Mouse (Mus musculus) limb, embryonic 13.5 days (tissue): Measurements from ENCODE around the gene Chd1. TPM values are rescaled to one million over a fixed set of nuclear protein-coding genes. Genes with fewer than 3 reads are reported as not detected.
A peak's percentile ranks its signal among the peaks of the same experiment; 100 is the strongest.
"Not testable (repeated sequence)": the region's sequence is repeated elsewhere in the genome, so short reads cannot be mapped to it uniquely, and the experiment has no call there.

Experiments
- ATAC-seq: fragments of 200-750 bp; cut with Nextera tagmentation; 2 replicates; pipeline ENCODE4 v1.8.0; 2017; ENCODE audit warnings: low read depth, moderate number of reproducible peaks, moderate TSS enrichment; ENCODE audit not compliant: low FRiP score
- H3K27ac ChIP-seq: fragments of 300-500 bp; sonication (generic); 2 replicates; pipeline ENCODE4 v1.5.1; 2015; ENCODE audit warnings: inconsistent platforms, mild to moderate bottlenecking, moderate library complexity
- H3K27me3 ChIP-seq: fragments of 300-500 bp; sonication (generic); 2 replicates; pipeline ENCODE4 v1.6.1; 2015; ENCODE audit warnings: mild to moderate bottlenecking, inconsistent platforms
- H3K36me3 ChIP-seq: fragments of 300-500 bp; sonication (generic); 2 replicates; pipeline ENCODE4 v1.6.1; 2015; ENCODE audit warnings: inconsistent platforms, mild to moderate bottlenecking, moderate library complexity
- H3K4me1 ChIP-seq: fragments of 300-500 bp; sonication (generic); 2 replicates; pipeline ENCODE4 v1.6.1; 2015; ENCODE audit warnings: inconsistent platforms
- H3K4me2 ChIP-seq: fragments of 300-500 bp; sonication (generic); replicated peaks from 2 replicates; pipeline ENCODE4 v1.6.1; 2015; ENCODE audit warnings: inconsistent platforms, mild to moderate bottlenecking, moderate library complexity
- H3K4me3 ChIP-seq: fragments of 300-500 bp; sonication (generic); 2 replicates; pipeline ENCODE4 v1.5.1; 2015; ENCODE audit warnings: moderate library complexity, mild to moderate bottlenecking, inconsistent platforms
- H3K9ac ChIP-seq: fragments of 300-500 bp; sonication (generic); 2 replicates; pipeline ENCODE4 v1.6.1; 2015; ENCODE audit warnings: mild to moderate bottlenecking, inconsistent platforms
- H3K9me3 ChIP-seq: fragments of 300-500 bp; sonication (generic); 2 replicates; pipeline ENCODE4 v1.6.1; 2016; ENCODE audit warnings: inconsistent platforms
- WGBS: fragments of 180-500 bp; shearing (Covaris S2); methylation state at CpG from one replicate; pipeline ENCODE4 v1.1.7; 2015; 5-methylcytosine and 5-hydroxymethylcytosine counted together
- polyA plus RNA-seq: library from polyadenylated mRNA; unstranded; fragments of >200 nt; fragmentation: Nextera tagmentation; extraction: Ambion mirVana; gene quantifications from 2 replicates; pipeline ENCODE4 v1.2.1, GENCODE M21; 2015

The Chd1 gene
- polyA plus RNA-seq, 1 experiment from 2014 or later, result 31.3 TPM

DNA sequence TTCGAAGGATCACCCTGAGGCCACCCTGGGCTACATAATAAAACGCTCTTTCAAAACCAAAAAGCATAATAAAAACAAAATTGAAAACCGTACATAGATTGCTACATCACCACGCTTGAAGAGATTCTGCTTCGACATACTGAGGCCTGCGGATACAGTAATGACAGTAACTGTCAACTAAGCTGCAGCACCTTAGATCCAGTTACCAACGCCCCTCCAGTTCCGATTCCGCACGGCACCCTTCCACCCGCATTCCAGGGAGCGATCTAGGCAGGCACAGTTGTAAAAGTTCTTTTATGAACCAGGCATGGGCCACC is 651 bp upstream of the Chd1 start:
- peak overlapping the region; percentile 94 for H3K27ac ChIP-seq
- no peaks in the 10 kb centered on the region for H3K9me3 ChIP-seq
- peaks cover 13% of the 10 kb centered on the region for H3K4me1 ChIP-seq
- no peaks in the 10 kb centered on the region for H3K27me3 ChIP-seq
- H3K4me3 ChIP-seq, result peak overlapping the region; percentile 89
- no peak for ATAC-seq
- WGBS, result 3% methylated on average over 12 of the region's 12 CpGs
- peak overlapping the region; percentile 89 for H3K4me2 ChIP-seq
- peaks cover 12% of the 10 kb centered on the region for H3K36me3 ChIP-seq
- peak overlapping the region; percentile 96 for H3K9ac ChIP-seq

DNA sequence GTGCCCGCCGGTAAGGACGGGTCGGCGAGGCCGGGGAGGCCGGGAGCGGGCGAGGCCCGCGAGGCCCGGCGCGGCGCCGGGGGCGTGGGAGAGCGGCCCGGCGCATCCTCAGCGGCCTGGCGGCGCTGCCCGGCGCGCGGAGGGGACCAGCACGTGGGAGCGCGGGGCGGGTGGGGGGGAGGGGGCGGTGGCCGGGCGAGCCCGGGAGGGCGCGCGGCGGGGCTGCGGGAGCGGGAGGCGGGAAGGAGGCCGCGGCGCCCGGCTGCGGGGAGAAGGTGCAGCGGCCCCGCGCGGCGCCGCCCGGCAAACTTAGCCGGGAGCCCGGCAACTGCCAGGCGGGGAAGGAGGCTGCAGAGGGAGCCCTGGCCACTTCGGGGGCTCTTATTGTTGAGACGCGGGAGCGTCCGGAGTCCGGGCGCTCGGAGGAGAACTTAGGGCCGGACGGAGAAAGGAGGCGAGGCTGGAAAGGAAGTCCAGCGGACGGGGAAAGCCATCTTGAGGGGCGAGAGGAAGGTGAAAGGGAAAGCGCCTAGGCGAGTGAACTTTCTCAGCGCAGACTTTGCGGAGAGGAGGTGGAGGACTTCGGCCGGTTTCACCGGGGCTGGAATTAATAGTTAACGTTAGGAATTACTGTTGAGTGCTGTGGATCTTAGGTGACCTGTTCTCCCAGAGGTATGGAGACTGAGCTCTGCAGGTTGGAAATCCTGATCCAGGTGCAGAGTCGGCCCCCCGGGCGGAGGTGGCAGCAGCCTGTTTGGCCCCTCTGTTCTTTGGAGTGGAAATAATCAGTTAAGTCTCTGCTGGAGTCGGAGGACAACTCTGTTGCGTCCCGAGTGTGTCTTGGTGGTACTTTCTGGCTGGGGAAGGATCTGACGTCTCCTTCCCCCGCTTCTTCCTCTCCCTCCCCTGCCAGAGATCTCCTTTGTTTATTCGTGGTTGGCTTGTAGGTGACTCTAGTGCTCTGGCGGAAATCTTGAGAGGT is 827 bp downstream of the Chd1 start:
- H3K27ac ChIP-seq, result peak overlapping the region; percentile 94
- peak overlapping the region; percentile 96 for H3K9ac ChIP-seq
- H3K36me3 ChIP-seq, result peaks cover 22% of the 10 kb centered on the region
- peak overlapping the region; percentile 89 for H3K4me2 ChIP-seq
- no peaks in the 10 kb centered on the region for H3K27me3 ChIP-seq
- WGBS, result under 1% methylated on average over 79 of the region's 89 CpGs
- peak; percentile 54 for ATAC-seq
- no peaks in the 10 kb centered on the region for H3K9me3 ChIP-seq
- peak overlapping the region; percentile 89 for H3K4me3 ChIP-seq
- H3K4me1 ChIP-seq, result peaks cover 13% of the 10 kb centered on the region

DNA sequence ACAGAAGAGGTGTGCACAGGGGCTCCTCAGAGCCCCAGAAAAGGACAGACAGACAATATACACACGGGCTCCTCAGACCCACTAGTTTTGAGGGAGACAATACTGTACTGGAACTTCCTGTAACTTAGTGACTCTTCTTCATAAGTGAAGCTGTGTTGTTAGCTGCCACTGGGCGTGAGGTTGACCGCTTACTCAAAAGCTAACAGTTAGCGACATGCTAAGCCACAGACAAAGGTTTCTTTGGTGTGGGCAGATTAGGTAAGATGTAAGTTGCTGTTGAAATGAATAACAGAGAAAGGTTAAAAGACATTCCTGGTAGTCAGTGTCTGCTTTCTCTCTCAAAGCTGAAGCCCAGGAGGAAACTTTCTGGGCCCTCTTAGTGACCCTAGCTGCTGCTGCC is 9.7 kb downstream of the Chd1 start:
- no peak for ATAC-seq
- Histone ChIP-seq H3K27me3 (no peaks in the 10 kb centered on the region), H3K27ac (no peak overlapping the region), H3K4me2 (no peak overlapping the region), H3K9me3 (no peaks in the 10 kb centered on the region), H3K9ac (no peak overlapping the region), H3K4me3 (no peak overlapping the region), H3K36me3 (peaks cover 41% of the 10 kb centered on the region), H3K4me1 (peaks cover 12% of the 10 kb centered on the region; the same call in 1 of the 2 replicates)
- WGBS, result 77% methylated on average over 4 of the region's 4 CpGs

DNA sequence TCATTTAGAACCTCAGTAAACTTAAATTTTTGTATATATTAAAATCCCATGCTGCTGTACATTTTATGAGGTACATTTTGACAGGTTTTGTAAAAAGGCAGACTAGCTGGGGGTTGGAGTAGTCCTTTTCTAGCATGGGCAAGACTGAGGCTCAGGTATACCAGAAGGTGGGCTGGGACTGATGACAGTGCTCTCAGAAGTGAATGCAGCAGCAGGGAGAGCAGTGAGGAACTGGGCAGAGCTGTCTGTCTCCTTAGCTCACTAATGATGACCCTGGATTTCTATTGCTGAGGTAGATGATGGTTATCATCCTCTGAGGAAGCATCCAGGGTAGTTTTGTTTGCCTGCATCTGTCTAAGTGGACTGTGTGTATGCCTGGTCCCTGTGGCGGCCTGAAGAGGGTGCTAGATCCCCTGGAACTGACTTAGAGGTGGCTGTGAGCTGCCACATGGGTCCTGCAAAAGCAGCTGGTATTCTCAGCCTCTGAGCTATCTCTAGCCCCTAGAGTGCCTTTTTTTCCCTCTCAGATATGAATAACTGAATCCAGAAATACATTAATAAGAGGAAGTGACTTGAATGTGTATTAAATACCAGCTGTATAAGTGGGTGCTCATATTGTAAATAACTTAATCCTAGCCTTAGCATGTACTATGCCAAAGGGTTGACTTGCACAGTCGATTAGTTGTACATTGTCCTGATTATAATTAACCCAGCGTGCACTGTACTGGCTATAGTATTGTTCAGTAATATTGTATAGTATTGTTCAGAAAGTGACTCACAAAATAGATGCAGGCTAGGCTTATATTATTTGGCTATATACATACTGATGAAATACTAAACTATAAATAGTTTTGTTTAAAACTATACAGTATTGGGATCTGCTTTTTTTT is 10.5 kb downstream of the Chd1 start:
- WGBS, result 76% methylated on average over 3 of the region's 3 CpGs

DNA sequence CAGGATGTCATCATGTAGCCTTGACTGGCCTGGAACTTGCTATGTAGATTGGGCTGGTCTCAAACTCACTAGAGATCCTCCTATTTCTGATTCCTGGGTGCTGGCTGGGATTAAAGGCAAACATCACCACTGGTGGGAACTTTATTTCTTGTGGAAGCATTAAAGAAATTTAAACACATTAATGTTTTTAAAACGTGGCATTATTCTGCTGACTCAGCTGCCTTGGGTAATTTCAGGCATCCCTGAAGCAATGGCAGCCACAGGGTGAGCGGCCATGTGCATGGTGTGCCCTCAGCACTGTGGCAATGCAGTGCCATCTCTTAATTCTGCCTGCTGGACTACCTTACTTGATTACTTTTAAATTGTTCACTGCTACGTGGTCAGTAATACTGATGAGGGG is 11.2 kb downstream of the Chd1 start:
- ATAC-seq, result no peak
- 85% methylated on average over 3 of the region's 3 CpGs for WGBS
- no peaks in the 10 kb centered on the region for H3K27me3 ChIP-seq
- H3K36me3 ChIP-seq, result peaks cover 28% of the 10 kb centered on the region
- H3K27ac ChIP-seq, result no peak overlapping the region
- no peak overlapping the region for H3K4me3 ChIP-seq
- no peak overlapping the region for H3K4me2 ChIP-seq
- no peaks in the 10 kb centered on the region for H3K9me3 ChIP-seq
- H3K4me1 ChIP-seq, result peaks cover 12% of the 10 kb centered on the region; the same call in 1 of the 2 replicates
- no peak overlapping the region for H3K9ac ChIP-seq

More for the DNA sequence above, 10.5 kb downstream of the Chd1 start:
- Histone ChIP-seq H3K36me3 (peaks cover 35% of the 10 kb centered on the region), H3K9ac (no peak overlapping the region), H3K4me1 (peaks cover 12% of the 10 kb centered on the region; the same call in 1 of the 2 replicates), H3K4me2 (no peak overlapping the region), H3K4me3 (no peak overlapping the region), H3K9me3 (no peaks in the 10 kb centered on the region), H3K27me3 (no peaks in the 10 kb centered on the region), H3K27ac (no peak overlapping the region)
- no peak for ATAC-seq

DNA sequence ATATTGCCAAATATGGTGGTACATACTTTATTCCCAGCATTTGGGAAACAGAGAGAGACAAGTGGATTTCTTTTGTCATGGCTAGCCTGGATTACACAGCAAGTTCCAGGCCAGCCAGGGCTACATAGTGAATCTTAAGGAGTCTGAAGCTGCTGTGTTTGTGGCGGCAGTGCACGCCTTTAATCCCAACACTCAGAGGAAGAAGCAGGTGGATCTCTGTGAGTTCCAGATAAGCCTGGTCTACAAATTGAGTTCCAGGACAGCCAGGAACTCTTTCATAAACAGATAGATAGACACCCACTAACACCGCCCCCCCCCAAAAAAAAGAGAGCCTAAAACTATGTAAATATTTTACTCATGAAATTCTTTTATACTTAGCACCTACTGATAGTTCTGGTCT is 16.1 kb downstream of the Chd1 start:
- H3K4me2 ChIP-seq, result no peak overlapping the region
- 0 out of 2 replicates have a peak, but pooled peaks cover 6% of the 10 kb centered on the region for H3K4me1 ChIP-seq
- H3K4me3 ChIP-seq, result no peak overlapping the region
- no peaks in the 10 kb centered on the region for H3K27me3 ChIP-seq
- H3K9me3 ChIP-seq, result no peaks in the 10 kb centered on the region
- H3K9ac ChIP-seq, result no peak overlapping the region
- peaks cover 25% of the 10 kb centered on the region for H3K36me3 ChIP-seq
- WGBS, result 93% methylated on average over 3 of the region's 3 CpGs
- H3K27ac ChIP-seq, result no peak overlapping the region
- ATAC-seq, result no peak

DNA sequence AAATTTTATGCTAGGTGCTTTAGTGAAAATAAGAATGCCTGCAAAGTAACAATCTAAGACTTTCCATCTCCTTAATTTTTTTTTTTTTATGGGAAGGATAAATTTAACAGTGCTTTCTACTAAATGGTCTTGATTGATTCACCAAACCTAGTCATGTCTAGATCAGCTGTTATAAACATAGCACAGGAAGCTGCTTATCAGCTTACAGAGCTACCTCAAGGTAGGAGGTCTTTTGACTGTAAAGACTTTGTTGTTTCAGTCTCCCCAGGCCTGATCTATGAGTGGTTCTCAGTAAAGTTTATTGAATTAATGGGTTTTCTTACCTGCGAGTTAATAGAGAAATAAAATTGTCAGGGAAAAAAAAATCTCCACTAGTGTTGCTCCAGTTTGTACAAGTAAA is 18.5 kb downstream of the Chd1 start:
- Histone ChIP-seq H3K9me3 (no peaks in the 10 kb centered on the region), H3K27ac (no peak overlapping the region), H3K4me3 (no peak overlapping the region), H3K36me3 (peaks cover 39% of the 10 kb centered on the region), H3K27me3 (no peaks in the 10 kb centered on the region), H3K9ac (no peak overlapping the region), H3K4me2 (no peak overlapping the region), H3K4me1 (0 out of 2 replicates have a peak, but pooled peaks cover 5% of the 10 kb centered on the region)
- no peak for ATAC-seq
- 46% methylated on average over 1 of the region's 1 CpGs for WGBS

DNA sequence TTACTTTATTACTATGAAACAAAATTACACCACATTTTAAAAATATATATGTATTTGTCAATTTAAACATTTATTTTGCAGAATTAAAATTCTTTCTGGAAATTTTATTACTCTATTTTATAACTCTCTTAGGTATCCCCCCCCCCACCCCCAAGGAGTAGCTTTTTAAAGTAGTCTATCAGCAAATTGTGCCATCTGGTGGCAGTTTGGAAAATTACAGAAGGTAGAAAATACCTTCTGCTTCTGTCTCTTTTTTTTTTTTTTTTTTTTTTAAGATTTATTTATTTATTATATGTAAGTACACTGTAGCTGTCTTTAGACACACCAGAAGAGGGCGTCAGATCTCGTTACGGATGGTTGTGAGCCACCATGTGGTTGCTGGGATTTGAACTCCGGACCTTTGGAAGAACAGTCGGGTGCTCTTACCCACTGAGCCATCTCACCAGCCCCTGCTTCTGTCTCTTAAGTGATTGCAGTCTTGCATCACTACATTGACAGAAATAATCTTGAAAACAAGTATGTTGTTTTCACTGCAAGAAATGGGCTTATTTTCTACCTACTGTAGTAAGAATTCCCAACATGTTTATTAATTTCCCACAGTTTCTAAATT is 19.2 kb downstream of the Chd1 start:
- not testable (repeated sequence) for H3K9me3 ChIP-seq
- WGBS, result 90% methylated on average over 4 of the region's 5 CpGs

DNA sequence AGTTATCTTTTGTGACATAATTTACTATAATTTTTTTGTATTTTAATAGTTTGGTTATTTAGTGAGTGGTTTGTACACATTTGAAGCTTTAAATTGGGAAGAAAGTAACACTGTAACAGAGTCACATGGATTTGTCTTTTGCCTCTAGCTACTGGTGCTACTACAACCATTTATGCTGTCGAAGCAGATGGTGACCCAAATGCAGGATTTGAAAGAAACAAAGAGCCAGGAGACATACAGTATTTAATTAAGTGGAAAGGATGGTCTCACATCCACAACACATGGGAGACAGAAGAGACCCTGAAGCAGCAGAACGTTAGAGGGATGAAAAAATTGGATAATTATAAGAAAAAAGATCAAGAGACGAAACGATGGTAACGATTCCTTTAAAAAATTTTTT is 26.9 kb downstream of the Chd1 start:
- Histone ChIP-seq H3K27ac (no peak overlapping the region), H3K4me1 (no peaks in the 10 kb centered on the region), H3K36me3 (peaks cover 64% of the 10 kb centered on the region), H3K4me2 (no peak overlapping the region), H3K9ac (no peak overlapping the region), H3K27me3 (no peaks in the 10 kb centered on the region), H3K9me3 (no peaks in the 10 kb centered on the region), H3K4me3 (no peak overlapping the region)
- ATAC-seq, result no peak
- WGBS, result 89% methylated on average over 5 of the region's 5 CpGs

More for the DNA sequence above, 19.2 kb downstream of the Chd1 start:
- not testable (repeated sequence) for H3K4me1 ChIP-seq, H3K9ac ChIP-seq, H3K4me2 ChIP-seq, H3K27me3 ChIP-seq, ATAC-seq, H3K4me3 ChIP-seq, H3K27ac ChIP-seq
- peaks cover 39% of the 10 kb centered on the region for H3K36me3 ChIP-seq

DNA sequence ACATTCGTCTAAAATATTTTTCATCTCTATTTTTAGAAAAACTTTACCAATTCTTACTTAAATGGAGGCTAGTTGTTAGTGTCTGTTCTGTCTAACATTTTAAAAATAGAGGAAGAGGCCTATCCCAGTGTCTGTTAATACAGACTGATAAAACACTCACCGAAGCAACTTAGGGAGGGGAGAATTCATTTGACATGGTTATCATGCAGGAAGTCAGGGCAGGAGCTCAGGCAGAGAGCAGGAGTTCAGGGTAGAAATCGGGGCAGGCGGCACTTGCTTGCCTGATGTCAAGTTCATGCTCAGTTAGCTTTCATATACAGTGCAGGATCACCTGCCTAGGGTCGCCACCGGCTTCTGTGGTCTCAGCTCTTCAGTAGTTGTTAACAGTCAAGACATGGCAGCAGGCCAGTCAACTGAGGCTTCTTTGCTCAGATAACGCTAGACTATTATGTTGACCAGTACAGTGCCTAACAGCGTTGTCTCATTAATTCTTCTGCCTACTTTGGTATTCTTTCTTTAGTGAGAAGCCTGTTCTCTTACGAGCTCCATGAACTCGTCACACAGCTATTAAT is 32.7 kb downstream of the Chd1 start:
- no peaks in the 10 kb centered on the region for H3K27me3 ChIP-seq
- ATAC-seq, result no peak
- no peaks in the 10 kb centered on the region for H3K9me3 ChIP-seq
- no peak overlapping the region for H3K4me2 ChIP-seq
- H3K27ac ChIP-seq, result no peak overlapping the region
- WGBS, result 92% methylated on average over 10 of the region's 10 CpGs
- peaks cover 56% of the 10 kb centered on the region for H3K36me3 ChIP-seq
- H3K4me3 ChIP-seq, result no peak overlapping the region
- H3K4me1 ChIP-seq, result no peaks in the 10 kb centered on the region
- no peak overlapping the region for H3K9ac ChIP-seq

DNA sequence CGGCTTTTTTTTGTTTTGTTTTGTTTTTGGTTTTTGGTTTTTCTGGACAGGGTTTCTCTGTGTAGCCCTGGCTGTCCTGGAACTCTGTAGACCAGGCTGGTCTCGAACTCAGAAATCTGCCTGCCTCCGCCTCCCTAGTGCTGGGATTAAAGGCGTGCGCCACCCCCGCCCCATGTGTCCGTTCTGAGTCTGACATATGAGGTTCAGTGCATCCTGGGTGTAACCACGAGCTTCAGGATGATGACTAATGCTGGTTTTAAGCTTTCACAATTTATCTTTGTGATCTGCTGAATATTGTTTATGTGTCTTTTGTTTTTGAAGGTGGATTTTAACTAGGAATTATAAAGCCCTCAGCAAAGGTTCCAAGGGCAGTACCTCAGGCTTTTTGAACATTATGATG is 37.1 kb downstream of the Chd1 start:
- no peaks in the 10 kb centered on the region; the same call in 1 of the 2 replicates for H3K9me3 ChIP-seq
- no peak overlapping the region for H3K27ac ChIP-seq
- peaks cover 4% of the 10 kb centered on the region; the same call in 1 of the 2 replicates for H3K4me1 ChIP-seq
- H3K27me3 ChIP-seq, result no peaks in the 10 kb centered on the region
- no peak overlapping the region for H3K4me3 ChIP-seq
- H3K36me3 ChIP-seq, result peaks cover 61% of the 10 kb centered on the region
- WGBS, result 90% methylated on average over 8 of the region's 8 CpGs
- no peak for ATAC-seq
- no peak overlapping the region for H3K9ac ChIP-seq
- H3K4me2 ChIP-seq, result no peak overlapping the region
